Mouse (Mus musculus) megakaryocyte, embryonic 14.5 days (primary cell): ENCODE results near the gene Gmfb.

Experiments
- FLI1 ChIP-seq: IDR thresholded peaks from 2 replicates; pipeline ENCODE4 v1.6.1; 2012; ENCODE audit warnings: low read length, inconsistent platforms, mixed read lengths
- GATA1 ChIP-seq: IDR thresholded peaks from 3 replicates; pipeline ENCODE4 v1.6.1; 2012; ENCODE audit warnings: mixed read lengths, low read length, inconsistent platforms, borderline replicate concordance

GRCm38 (mm10) chr14:46803791-46804190 is 18.3 kb downstream of the Gmfb start:
- no peak for TF ChIP-seq GATA1
- no peak for TF ChIP-seq FLI1
